Mouse (Mus musculus) kidney, adult 11 months (tissue): Measurements from ENCODE around the gene Frmd4b.
A peak's percentile ranks its signal among the peaks of the same experiment; 100 is the strongest.

Source experiments
- DNase-seq: peaks from one replicate; pipeline ENCODE4 v3.0.0; 2022

Frmd4b gene

GRCm38 (mm10) chr6:97352505-97353154 lies 264.7 kb downstream of the Frmd4b start:
- no peak for DNase-seq

- peak; percentile 33 for DNase-seq
These were observed 267.8 kb downstream of the Frmd4b start for GRCm38 (mm10) chr6:97349355-97350138.

GRCm38 (mm10) chr6:97346932-97347331 lies 270.4 kb downstream of the Frmd4b start:
- no peak for DNase-seq

GRCm38 (mm10) chr6:97346527-97346926 lies 270.8 kb downstream of the Frmd4b start:
- no peak for DNase-seq

GRCm38 (mm10) chr6:97345921-97346320 lies 271.4 kb downstream of the Frmd4b start:
- DNase-seq: no peak

- DNase-seq: no peak
These were observed 275.2 kb downstream of the Frmd4b start for GRCm38 (mm10) chr6:97342185-97342584.

GRCm38 (mm10) chr6:97341628-97342027 lies 275.7 kb downstream of the Frmd4b start:
- no peak for DNase-seq

GRCm38 (mm10) chr6:97341148-97341547 lies 276.2 kb downstream of the Frmd4b start:
- DNase-seq: no peak

- DNase-seq: no peak
These were observed 277.0 kb downstream of the Frmd4b start for GRCm38 (mm10) chr6:97340211-97340791.

- no peak for DNase-seq
These were observed 278.1 kb downstream of the Frmd4b start for GRCm38 (mm10) chr6:97339271-97339681.

GRCm38 (mm10) chr6:97338843-97339242 lies 278.5 kb downstream of the Frmd4b start:
- DNase-seq: no peak

- DNase-seq: no peak
These were observed 284.0 kb downstream of the Frmd4b start for GRCm38 (mm10) chr6:97333323-97333722.

- no peak for DNase-seq
These were observed 293.4 kb downstream of the Frmd4b start for GRCm38 (mm10) chr6:97323951-97324350.

- DNase-seq: no peak
These were observed 295.2 kb downstream of the Frmd4b start for GRCm38 (mm10) chr6:97322126-97322525.

GRCm38 (mm10) chr6:97321156-97321555 lies 296.2 kb downstream of the Frmd4b start:
- DNase-seq: no peak

- no peak for DNase-seq
These were observed 298.3 kb downstream of the Frmd4b start for GRCm38 (mm10) chr6:97319081-97319480.

GRCm38 (mm10) chr6:97317956-97318355 lies 299.4 kb downstream of the Frmd4b start:
- DNase-seq: no peak

GRCm38 (mm10) chr6:97316716-97317115 lies 300.6 kb downstream of the Frmd4b start:
- no peak for DNase-seq

- DNase-seq: no peak
These were observed 302.0 kb downstream of the Frmd4b start for GRCm38 (mm10) chr6:97315311-97315710.

- no peak for DNase-seq
These were observed 304.8 kb downstream of the Frmd4b start for GRCm38 (mm10) chr6:97312545-97312939.

- DNase-seq: peak; percentile 79
These were observed 305.5 kb downstream of the Frmd4b start for GRCm38 (mm10) chr6:97311599-97312544.

GRCm38 (mm10) chr6:97310901-97311331 lies 306.4 kb downstream of the Frmd4b start:
- DNase-seq: no peak

GRCm38 (mm10) chr6:97309161-97309560 lies 308.2 kb downstream of the Frmd4b start:
- no peak for DNase-seq
